Mouse (Mus musculus) lung, embryonic 14.5 days (tissue): Measurements from ENCODE around the gene Tmem233. TPM values are rescaled to one million over a fixed set of nuclear protein-coding genes. Genes with fewer than 3 reads are reported as not detected.
A peak's percentile ranks its signal among the peaks of the same experiment; 100 is the strongest.

Experiments used
- ATAC-seq: fragments of 200-750 bp; cut with Nextera tagmentation; 2 replicates; pipeline ENCODE4 v1.8.0; 2017; ENCODE audit warnings: mild to moderate bottlenecking, moderate TSS enrichment, moderate library complexity; ENCODE audit not compliant: insufficient read depth
- DNase-seq: peaks from one replicate; pipeline ENCODE4 v3.0.0-alpha.2; 2015
- H3K27ac ChIP-seq: fragments of 300-500 bp; sonication (generic); 2 replicates; pipeline ENCODE4 v1.5.1; 2014; ENCODE audit warnings: low read depth, mild to moderate bottlenecking, moderate library complexity
- H3K27me3 ChIP-seq: fragments of 300-500 bp; sonication (generic); 2 replicates; pipeline ENCODE4 v1.6.1; 2014; ENCODE audit warnings: low read length, control low read depth; ENCODE audit not compliant: insufficient read depth
- H3K36me3 ChIP-seq: fragments of 300-500 bp; sonication (generic); 2 replicates; pipeline ENCODE4 v1.6.1; 2014; ENCODE audit warnings: control low read depth; ENCODE audit not compliant: insufficient read depth
- H3K4me1 ChIP-seq: fragments of 300-500 bp; sonication (generic); 2 replicates; pipeline ENCODE4 v1.6.1; 2014; ENCODE audit warnings: antibody characterized with exemption, control low read depth; ENCODE audit not compliant: insufficient read depth
- H3K4me2 ChIP-seq: fragments of 300-500 bp; sonication (generic); 2 replicates; pipeline ENCODE4 v1.6.1; 2014; ENCODE audit warnings: mild to moderate bottlenecking
- H3K4me3 ChIP-seq: fragments of 300-500 bp; sonication (generic); 2 replicates; pipeline ENCODE4 v1.5.1; 2014; ENCODE audit warnings: low read depth, low read length
- H3K9ac ChIP-seq: fragments of 300-500 bp; sonication (generic); 2 replicates; pipeline ENCODE4 v1.6.1; 2014
- H3K9me3 ChIP-seq: fragments of 300-500 bp; sonication (generic); 2 replicates; pipeline ENCODE4 v1.6.1; 2016; ENCODE audit warnings: low read depth, low read length, control low read depth
- CTCF ChIP-seq: IDR thresholded peaks from 2 replicates; pipeline ENCODE4 v1.5.1; 2016; ENCODE audit warnings: antibody characterized with exemption, low read depth
- WGBS: fragments of 180-500 bp; shearing (Covaris S2); extraction: QIAGEN DNeasy Blood & Tissue Kit; methylation state at CpG from one replicate; pipeline ENCODE4 v1.1.7; 2014; 5-methylcytosine and 5-hydroxymethylcytosine counted together
- polyA plus RNA-seq: library from polyadenylated mRNA; unstranded; fragments of >200 nt; fragmentation: Nextera tagmentation; extraction: Ambion mirVana; gene quantifications from 2 replicates; pipeline ENCODE4 v1.2.1, GENCODE M21; 2014

Gene Tmem233
- polyA plus RNA-seq, 1 experiment from 2014 or later: 0.14 TPM

GRCm38 (mm10) chr5:116007723-116008122 lies 75.3 kb downstream of the Tmem233 start:
- Histone ChIP-seq H3K4me1 (no peaks in the 10 kb centered on the region), H3K27me3 (no peaks in the 10 kb centered on the region), H3K9ac (no peak overlapping the region), H3K4me3 (no peak overlapping the region), H3K4me2 (no peak overlapping the region), H3K9me3 (no peaks in the 10 kb centered on the region), H3K36me3 (peaks cover 21% of the 10 kb centered on the region; the same call in 1 of the 2 replicates), H3K27ac (no peak overlapping the region)
- DNase-seq (no peak), ATAC-seq (no peak)
- no peak for TF ChIP-seq CTCF
- 87% methylated on average over 13 of the region's 13 CpGs for WGBS

- Histone ChIP-seq H3K4me2 (no peak overlapping the region), H3K36me3 (peaks cover 17% of the 10 kb centered on the region; the same call in 1 of the 2 replicates), H3K9me3 (no peaks in the 10 kb centered on the region), H3K4me3 (no peak overlapping the region), H3K9ac (no peak overlapping the region), H3K27me3 (no peaks in the 10 kb centered on the region), H3K4me1 (no peaks in the 10 kb centered on the region), H3K27ac (no peak overlapping the region)
- TF ChIP-seq CTCF: no peak
- peak; percentile 22; the same call in 1 of the 2 replicates for ATAC-seq
- no peak for DNase-seq
- WGBS: 58% methylated on average over 22 of the region's 22 CpGs
These were observed 76.5 kb downstream of the Tmem233 start for GRCm38 (mm10) chr5:116006324-116007099.

- H3K27ac ChIP-seq: no peak overlapping the region
- no peaks in the 10 kb centered on the region for H3K9me3 ChIP-seq
- no peaks in the 10 kb centered on the region for H3K4me1 ChIP-seq
- 86% methylated on average over 10 of the region's 10 CpGs for WGBS
- H3K36me3 ChIP-seq: peaks cover 17% of the 10 kb centered on the region; the same call in 1 of the 2 replicates
- no peak overlapping the region for H3K9ac ChIP-seq
- no peak for ATAC-seq
- no peak overlapping the region for H3K4me2 ChIP-seq
- DNase-seq: no peak
- H3K27me3 ChIP-seq: no peaks in the 10 kb centered on the region
- H3K4me3 ChIP-seq: no peak overlapping the region
- TF ChIP-seq CTCF: no peak
These were observed 78.8 kb downstream of the Tmem233 start for GRCm38 (mm10) chr5:116004271-116004670.

- 37% methylated on average over 13 of the region's 13 CpGs for WGBS
- no peaks in the 10 kb centered on the region for H3K9me3 ChIP-seq
- no peaks in the 10 kb centered on the region for H3K4me1 ChIP-seq
- DNase-seq: no peak
- H3K4me3 ChIP-seq: no peak overlapping the region
- H3K27me3 ChIP-seq: no peaks in the 10 kb centered on the region
- peaks cover 17% of the 10 kb centered on the region; the same call in 1 of the 2 replicates for H3K36me3 ChIP-seq
- no peak overlapping the region for H3K9ac ChIP-seq
- H3K27ac ChIP-seq: no peak overlapping the region
- TF ChIP-seq CTCF: no peak
- ATAC-seq: no peak
- no peak overlapping the region for H3K4me2 ChIP-seq
These were observed 79.2 kb downstream of the Tmem233 start for GRCm38 (mm10) chr5:116003825-116004224.

- Histone ChIP-seq H3K27ac (no peak overlapping the region), H3K9me3 (no peaks in the 10 kb centered on the region), H3K4me1 (no peaks in the 10 kb centered on the region), H3K9ac (no peak overlapping the region), H3K36me3 (peaks cover 17% of the 10 kb centered on the region; the same call in 1 of the 2 replicates), H3K27me3 (no peaks in the 10 kb centered on the region), H3K4me3 (no peak overlapping the region), H3K4me2 (no peak overlapping the region)
- DNase-seq: no peak
- 82% methylated on average over 8 of the region's 8 CpGs for WGBS
- TF ChIP-seq CTCF: no peak
- ATAC-seq: no peak
These were observed 79.9 kb downstream of the Tmem233 start for GRCm38 (mm10) chr5:116003154-116003553.

DNA sequence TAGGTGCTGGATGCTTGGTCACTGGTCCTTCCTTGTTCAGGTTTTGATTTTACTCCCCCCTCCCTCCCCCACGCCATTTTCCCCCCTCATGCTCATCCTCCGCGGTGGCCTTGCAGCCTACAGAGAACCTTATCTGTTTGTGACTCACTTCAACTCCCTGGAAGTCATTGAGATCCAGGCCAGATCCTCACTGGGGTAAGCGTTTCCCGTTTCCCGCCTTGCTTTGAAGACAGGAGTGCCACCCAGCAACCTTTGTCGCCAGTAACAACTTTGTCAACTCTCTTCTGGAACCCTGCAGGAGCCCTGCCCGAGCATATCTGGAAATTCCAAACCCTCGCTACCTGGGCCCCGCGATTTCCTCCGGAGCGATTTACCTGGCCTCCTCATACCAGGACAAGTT lies 85.7 kb downstream of the Tmem233 start:
- 72% methylated on average over 13 of the region's 13 CpGs for WGBS
- no peak for ATAC-seq
- Histone ChIP-seq H3K9ac (no peak overlapping the region), H3K4me2 (no peak overlapping the region), H3K9me3 (no peaks in the 10 kb centered on the region), H3K36me3 (peaks cover 36% of the 10 kb centered on the region; the same call in 1 of the 2 replicates), H3K27me3 (no peaks in the 10 kb centered on the region), H3K27ac (no peak overlapping the region), H3K4me1 (no peaks in the 10 kb centered on the region), H3K4me3 (no peak overlapping the region)
- no peak for TF ChIP-seq CTCF
- DNase-seq: no peak

DNA sequence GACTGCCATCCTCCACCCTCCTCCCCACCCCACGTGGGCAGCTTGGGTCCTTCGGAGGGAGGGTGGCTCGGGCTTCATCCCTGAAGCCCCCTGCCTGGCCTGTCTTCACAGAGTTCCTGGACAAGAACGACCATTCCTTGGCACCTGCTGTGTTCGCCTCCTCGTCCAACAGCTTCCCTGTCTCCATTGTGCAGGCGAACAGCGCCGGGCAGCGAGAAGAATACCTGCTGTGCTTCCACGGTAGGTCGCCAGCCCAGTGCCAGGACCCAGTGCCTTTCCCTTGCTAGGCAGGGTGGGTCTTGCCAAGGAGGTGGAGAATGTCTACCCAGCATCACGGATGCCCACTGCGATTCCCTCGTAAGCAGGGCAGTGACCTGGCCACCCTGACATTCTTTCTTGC lies 88.9 kb downstream of the Tmem233 start:
- no peak overlapping the region for H3K4me2 ChIP-seq
- H3K36me3 ChIP-seq: peaks cover 67% of the 10 kb centered on the region
- no peaks in the 10 kb centered on the region for H3K4me1 ChIP-seq
- 92% methylated on average over 15 of the region's 15 CpGs for WGBS
- no peak overlapping the region for H3K27ac ChIP-seq
- no peak overlapping the region for H3K4me3 ChIP-seq
- DNase-seq: no peak
- TF ChIP-seq CTCF: no peak
- H3K27me3 ChIP-seq: no peaks in the 10 kb centered on the region
- H3K9me3 ChIP-seq: peaks cover 6% of the 10 kb centered on the region; the same call in 1 of the 2 replicates
- no peak overlapping the region for H3K9ac ChIP-seq
- no peak for ATAC-seq
